Mouse (Mus musculus): Measurements from ENCODE around the gene Fmo3. TPM values are rescaled to one million over a fixed set of nuclear protein-coding genes. Genes with fewer than 3 reads are reported as not detected.

Fmo3 gene
- polyA plus RNA-seq, 1 experiment: not detected

- H3K36me3 ChIP-seq (ENCODE audit: control insufficient read depth, insufficient read depth): no peaks in the 10 kb centered on the region
- H3K4me3 ChIP-seq: no peak overlapping the region
- no peaks in the 10 kb centered on the region for H3K79me2 ChIP-seq (ENCODE audit: control insufficient read depth, insufficient read depth)
- TF ChIP-seq REST (IDR thresholded peaks at IDR 0.05; ENCODE audit: insufficient read depth, insufficient read length): no peak
- no peak for TF ChIP-seq MYOD1 (IDR thresholded peaks at IDR 0.05; ENCODE audit: control insufficient read depth in 1 of 3, insufficient read length in 2 of 3, low read depth in 2 of 3)
- TF ChIP-seq POLR2A (IDR thresholded peaks at IDR 0.05; ENCODE audit: insufficient read length, low read depth): no peak
- no peak for TF ChIP-seq TCF3 (IDR thresholded peaks at IDR 0.05; ENCODE audit: insufficient read length, low read depth)
- no peak for TF ChIP-seq USF1 (IDR thresholded peaks at IDR 0.05; ENCODE audit: low read depth)
- no peak for TF ChIP-seq SRF (IDR thresholded peaks at IDR 0.05; ENCODE audit: control insufficient read depth, insufficient read length, low read depth)
- TF ChIP-seq POLR2AphosphoS2 (IDR thresholded peaks at IDR 0.05; ENCODE audit: insufficient read length, low read depth): no peak
- TF ChIP-seq MAX (IDR thresholded peaks at IDR 0.05; ENCODE audit: low read depth): no peak
- TF ChIP-seq MYOG (IDR thresholded peaks at IDR 0.05; ENCODE audit: control insufficient read depth in 1 of 3, insufficient read depth in 1 of 3, insufficient read length in 2 of 3, low read depth in 2 of 3): no peak
- TF ChIP-seq CEBPB (IDR thresholded peaks at IDR 0.05; ENCODE audit: insufficient read depth, poor library complexity, severe bottlenecking): no peak
- TF ChIP-seq E2F4 (IDR thresholded peaks at IDR 0.05; ENCODE audit: insufficient read depth): no peak
- no peak for TF ChIP-seq TCF12 (IDR thresholded peaks at IDR 0.05; ENCODE audit: insufficient read depth, poor library complexity, severe bottlenecking)
- no peak overlapping the region for H3ac ChIP-seq (ENCODE audit: control insufficient read depth, insufficient read length)
- no peaks in the 10 kb centered on the region for H3K27me3 ChIP-seq (ENCODE audit: control insufficient read depth, insufficient read depth, insufficient read length)
- no peak overlapping the region for H3K4me2 ChIP-seq (ENCODE audit: low read depth)
These were observed 55.2 kb downstream of the Fmo3 start for GRCm38 (mm10) chr1:162929146-162929545.

- no peak overlapping the region for H3K4me3 ChIP-seq
- no peak overlapping the region for H3ac ChIP-seq (ENCODE audit: control insufficient read depth, insufficient read length)
- H3K4me2 ChIP-seq (ENCODE audit: low read depth): no peak overlapping the region
- H3K36me3 ChIP-seq (ENCODE audit: control insufficient read depth, insufficient read depth): no peaks in the 10 kb centered on the region
- no peaks in the 10 kb centered on the region for H3K79me2 ChIP-seq (ENCODE audit: control insufficient read depth, insufficient read depth)
- no peak for TF ChIP-seq MYOG (IDR thresholded peaks at IDR 0.05; ENCODE audit: control insufficient read depth in 1 of 3, insufficient read depth in 1 of 3, insufficient read length in 2 of 3, low read depth in 2 of 3)
- no peak for TF ChIP-seq TCF12 (IDR thresholded peaks at IDR 0.05; ENCODE audit: insufficient read depth, poor library complexity, severe bottlenecking)
- TF ChIP-seq CEBPB (IDR thresholded peaks at IDR 0.05; ENCODE audit: insufficient read depth, poor library complexity, severe bottlenecking): no peak
- TF ChIP-seq SRF (IDR thresholded peaks at IDR 0.05; ENCODE audit: control insufficient read depth, insufficient read length, low read depth): no peak
- TF ChIP-seq TCF3 (IDR thresholded peaks at IDR 0.05; ENCODE audit: insufficient read length, low read depth): no peak
- no peak for TF ChIP-seq POLR2AphosphoS2 (IDR thresholded peaks at IDR 0.05; ENCODE audit: insufficient read length, low read depth)
- no peak for TF ChIP-seq POLR2A (IDR thresholded peaks at IDR 0.05; ENCODE audit: insufficient read length, low read depth)
- no peak for TF ChIP-seq USF1 (IDR thresholded peaks at IDR 0.05; ENCODE audit: low read depth)
- no peak for TF ChIP-seq MYOD1 (IDR thresholded peaks at IDR 0.05; ENCODE audit: control insufficient read depth in 1 of 3, insufficient read length in 2 of 3, low read depth in 2 of 3)
- TF ChIP-seq E2F4 (IDR thresholded peaks at IDR 0.05; ENCODE audit: insufficient read depth): no peak
- TF ChIP-seq MAX (IDR thresholded peaks at IDR 0.05; ENCODE audit: low read depth): no peak
- TF ChIP-seq REST (IDR thresholded peaks at IDR 0.05; ENCODE audit: insufficient read depth, insufficient read length): no peak
- H3K27me3 ChIP-seq (ENCODE audit: control insufficient read depth, insufficient read depth, insufficient read length): peaks cover 8% of the 10 kb centered on the region
These were observed 59.2 kb downstream of the Fmo3 start for GRCm38 (mm10) chr1:162925121-162925520.

GRCm38 (mm10) chr1:162916661-162917060 lies 67.7 kb downstream of the Fmo3 start:
- TF ChIP-seq CEBPB (IDR thresholded peaks at IDR 0.05; ENCODE audit: insufficient read depth, poor library complexity, severe bottlenecking): no peak
- TF ChIP-seq TCF12 (IDR thresholded peaks at IDR 0.05; ENCODE audit: insufficient read depth, poor library complexity, severe bottlenecking): no peak
- no peak for TF ChIP-seq TCF3 (IDR thresholded peaks at IDR 0.05; ENCODE audit: insufficient read length, low read depth)
- no peak for TF ChIP-seq POLR2A (IDR thresholded peaks at IDR 0.05; ENCODE audit: insufficient read length, low read depth)
- TF ChIP-seq USF1 (IDR thresholded peaks at IDR 0.05; ENCODE audit: low read depth): no peak
- no peak for TF ChIP-seq SRF (IDR thresholded peaks at IDR 0.05; ENCODE audit: control insufficient read depth, insufficient read length, low read depth)
- TF ChIP-seq REST (IDR thresholded peaks at IDR 0.05; ENCODE audit: insufficient read depth, insufficient read length): no peak
- TF ChIP-seq MAX (IDR thresholded peaks at IDR 0.05; ENCODE audit: low read depth): no peak
- no peak for TF ChIP-seq MYOD1 (IDR thresholded peaks at IDR 0.05; ENCODE audit: control insufficient read depth in 1 of 3, insufficient read length in 2 of 3, low read depth in 2 of 3)
- TF ChIP-seq POLR2AphosphoS2 (IDR thresholded peaks at IDR 0.05; ENCODE audit: insufficient read length, low read depth): no peak
- Histone ChIP-seq H3K4me2 (ENCODE audit: low read depth) (no peak overlapping the region), H3K36me3 (ENCODE audit: control insufficient read depth, insufficient read depth) (no peaks in the 10 kb centered on the region), H3ac (ENCODE audit: control insufficient read depth, insufficient read length) (no peak overlapping the region), H3K79me2 (ENCODE audit: control insufficient read depth, insufficient read depth) (no peaks in the 10 kb centered on the region), H3K4me3 (no peak overlapping the region), H3K27me3 (ENCODE audit: control insufficient read depth, insufficient read depth, insufficient read length) (peaks cover 10% of the 10 kb centered on the region)

- Histone ChIP-seq H3K4me3 (no peak overlapping the region), H3K36me3 (ENCODE audit: control insufficient read depth, insufficient read depth) (no peaks in the 10 kb centered on the region), H3K4me2 (ENCODE audit: low read depth) (no peak overlapping the region), H3ac (ENCODE audit: control insufficient read depth, insufficient read length) (no peak overlapping the region), H3K27me3 (ENCODE audit: control insufficient read depth, insufficient read depth, insufficient read length) (peaks cover 10% of the 10 kb centered on the region), H3K79me2 (ENCODE audit: control insufficient read depth, insufficient read depth) (no peaks in the 10 kb centered on the region)
- TF ChIP-seq POLR2A (IDR thresholded peaks at IDR 0.05; ENCODE audit: insufficient read length, low read depth) (no peak), SRF (IDR thresholded peaks at IDR 0.05; ENCODE audit: control insufficient read depth, insufficient read length, low read depth) (no peak), CEBPB (IDR thresholded peaks at IDR 0.05; ENCODE audit: insufficient read depth, poor library complexity, severe bottlenecking) (no peak), MAX (IDR thresholded peaks at IDR 0.05; ENCODE audit: low read depth) (no peak), POLR2AphosphoS2 (IDR thresholded peaks at IDR 0.05; ENCODE audit: insufficient read length, low read depth) (no peak), USF1 (IDR thresholded peaks at IDR 0.05; ENCODE audit: low read depth) (no peak), E2F4 (IDR thresholded peaks at IDR 0.05; ENCODE audit: insufficient read depth) (no peak), TCF12 (IDR thresholded peaks at IDR 0.05; ENCODE audit: insufficient read depth, poor library complexity, severe bottlenecking) (no peak), MYOG (IDR thresholded peaks at IDR 0.05; ENCODE audit: control insufficient read depth in 1 of 3, insufficient read depth in 1 of 3, insufficient read length in 2 of 3, low read depth in 2 of 3) (no peak), TCF3 (IDR thresholded peaks at IDR 0.05; ENCODE audit: insufficient read length, low read depth) (no peak), REST (IDR thresholded peaks at IDR 0.05; ENCODE audit: insufficient read depth, insufficient read length) (no peak), MYOD1 (IDR thresholded peaks at IDR 0.05; ENCODE audit: control insufficient read depth in 1 of 3, insufficient read length in 2 of 3, low read depth in 2 of 3) (no peak)
These were observed 69.3 kb downstream of the Fmo3 start for GRCm38 (mm10) chr1:162914932-162915556.

Measured in myocyte (in vitro differentiated cells).